Mouse (Mus musculus): Measurements from ENCODE around the gene Htt.

DNA sequence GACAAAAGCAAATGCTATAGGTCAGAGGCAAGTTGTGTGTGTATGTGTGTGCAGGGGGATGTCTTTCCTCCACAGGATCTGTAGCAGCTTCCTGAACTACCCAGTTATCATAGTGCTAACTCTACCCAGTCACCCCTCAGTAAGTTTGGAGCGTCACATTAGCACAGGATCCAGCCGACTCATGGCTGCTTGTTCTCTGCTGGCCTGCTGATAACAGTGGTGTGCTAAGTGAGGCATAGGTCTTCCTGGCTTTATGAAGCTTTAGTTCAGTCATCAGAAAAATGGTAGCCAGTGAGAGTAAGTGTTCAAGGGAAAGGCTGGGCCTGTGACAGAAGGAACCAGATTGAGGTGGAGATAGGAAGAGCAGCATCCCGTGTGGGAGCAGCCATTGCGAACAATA lies 162.4 kb downstream of the Htt start:
- TF ChIP-seq CTCF (IDR thresholded peaks at IDR 0.05; ENCODE audit: insufficient read depth, low read depth, low read length) = no peak
- no peak for TF ChIP-seq POLR2A (IDR thresholded peaks at IDR 0.05; ENCODE audit: insufficient read depth, low read depth, low read length)

All from olfactory bulb, adult 2 months (tissue).